Mouse (Mus musculus) T-helper 17 cell (primary cell): ENCODE data around the gene Med20.
"Not testable (repeated sequence)": the region's sequence is repeated elsewhere in the genome, so short reads cannot be mapped to it uniquely, and the experiment has no call there.

ENCODE experiments used
- in situ Hi-C, 2 experiments: fragments of 300-600 bp; cut with MboI, MseI; formaldehyde crosslinking; loops; 1 replicate in 1 of 2; 2 replicates in 1 of 2; pipeline ENCODE4 v1.15.1; 2025; ENCODE audit warnings: high pct_unique_total_duplicates in 2 of 2

Med20 gene

DNA sequence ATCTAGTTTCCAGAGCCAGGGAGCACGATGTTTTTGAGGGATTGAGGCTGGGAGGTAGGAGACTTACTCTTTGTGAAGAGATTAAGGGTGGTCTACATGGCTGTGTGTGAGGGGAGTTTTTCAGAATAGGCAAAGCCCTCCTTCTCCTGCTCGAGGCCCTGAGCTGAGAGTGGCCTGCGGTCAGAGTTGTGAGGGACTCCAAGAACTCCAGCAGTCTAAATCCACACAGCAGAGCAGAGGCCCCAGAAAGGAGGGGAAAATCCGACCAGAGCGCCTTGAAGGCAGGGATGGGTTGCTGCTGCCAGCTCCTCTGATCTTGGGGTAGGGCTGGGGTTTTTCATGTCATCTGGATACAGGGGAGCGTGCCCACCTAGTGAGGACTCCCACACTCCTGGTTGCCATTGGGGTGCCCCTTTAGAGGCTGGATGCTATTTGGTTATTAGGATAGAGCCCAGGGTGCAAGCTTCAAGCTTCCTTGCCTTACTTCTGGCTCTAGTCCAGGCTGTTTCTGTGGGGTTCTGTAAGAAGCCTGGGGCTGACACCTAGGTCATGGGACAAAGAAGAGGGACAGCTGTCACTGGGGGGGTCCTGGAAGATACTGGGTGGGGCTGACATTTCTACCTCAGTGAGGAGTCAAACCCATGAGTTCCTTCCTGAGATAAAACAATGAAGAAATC is 15.1 kb upstream of the Med20 start:
- in situ Hi-C loops = loop anchor here in 1 of 2 experiments (5.0 kb wide), 1 partner anchor 84 kb away; no protein-coding TSS in a partner anchor

DNA sequence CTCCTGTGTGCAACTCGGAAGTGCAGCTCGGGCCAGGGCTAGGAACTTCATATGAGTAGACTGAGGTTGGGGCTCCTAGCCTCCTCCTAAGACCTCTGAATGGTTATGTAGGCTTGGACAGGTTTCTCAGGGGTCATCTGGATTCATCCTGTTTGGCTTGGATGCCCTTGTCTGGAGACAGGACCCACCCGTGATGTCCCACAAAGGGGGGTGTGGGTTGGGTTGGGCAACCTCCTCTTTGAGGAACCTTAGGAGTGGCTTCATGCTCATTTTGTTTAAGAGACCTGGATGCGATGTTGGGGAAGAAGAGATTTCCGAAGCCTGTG is 14.6 kb upstream of the Med20 start:
- in situ Hi-C loops = loop anchor here in 1 of 2 experiments (5.0 kb wide), 1 partner anchor 85 kb away; no protein-coding TSS in a partner anchor

DNA sequence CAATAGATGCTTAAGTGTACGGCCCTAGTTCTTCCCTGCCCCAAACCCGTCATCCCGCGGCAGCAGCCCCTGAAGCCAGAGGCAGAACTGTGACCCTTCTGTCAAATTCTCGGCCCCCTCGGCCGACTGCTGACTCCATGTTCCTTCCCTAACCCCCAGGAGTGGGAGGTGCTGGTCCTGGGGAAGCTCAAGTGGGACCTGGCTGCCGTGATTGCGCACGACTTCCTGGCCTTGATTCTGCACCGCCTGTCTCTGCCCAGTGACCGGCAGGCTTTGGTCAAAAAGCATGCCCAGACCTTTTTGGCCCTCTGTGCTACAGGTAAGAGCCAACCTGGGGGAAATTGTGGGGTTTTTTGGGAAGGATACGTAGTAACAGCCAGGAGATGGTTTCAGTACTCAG is 14.1 kb upstream of the Med20 start:
- in situ Hi-C loops = loop anchor here in 1 of 2 experiments (5.0 kb wide), 1 partner anchor 85 kb away; no protein-coding TSS in a partner anchor

DNA sequence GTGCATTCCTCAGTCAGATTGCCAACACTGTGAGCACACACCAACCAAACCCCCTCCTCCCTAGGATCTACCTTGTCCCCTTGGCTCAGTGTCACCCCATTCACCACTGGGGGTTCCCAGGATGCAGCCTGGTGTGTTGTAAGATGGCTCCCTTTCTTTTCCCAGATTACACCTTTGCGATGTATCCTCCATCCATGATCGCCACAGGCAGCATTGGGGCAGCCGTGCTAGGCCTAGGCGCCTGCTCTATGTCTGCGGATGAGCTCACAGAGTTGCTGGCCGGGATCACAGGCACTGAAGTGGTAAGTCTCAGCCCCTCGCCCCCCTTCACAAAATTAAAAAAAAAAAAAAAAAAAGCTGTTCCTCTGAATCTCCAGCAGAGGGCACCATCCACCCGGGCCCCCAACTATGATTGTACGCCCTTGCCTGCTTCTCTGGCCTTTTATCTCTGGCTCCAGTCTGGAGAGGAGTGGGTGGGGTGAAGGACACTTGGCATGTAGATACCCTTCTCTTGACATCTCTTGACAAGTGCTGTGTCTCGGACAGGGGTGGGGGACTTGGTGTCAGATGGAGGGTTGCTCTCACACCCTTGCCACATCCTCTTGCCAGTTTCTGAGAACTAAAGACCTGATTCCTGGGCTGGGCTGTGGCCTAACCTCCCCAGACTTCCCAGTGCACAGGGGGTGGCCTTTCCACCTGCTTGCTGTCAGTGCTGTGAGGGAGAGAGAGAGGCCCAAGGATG is 13.4 kb upstream of the Med20 start:
- in situ Hi-C loops = loop anchor here in 1 of 2 experiments (5.0 kb wide), 1 partner anchor 86 kb away; no protein-coding TSS in a partner anchor

DNA sequence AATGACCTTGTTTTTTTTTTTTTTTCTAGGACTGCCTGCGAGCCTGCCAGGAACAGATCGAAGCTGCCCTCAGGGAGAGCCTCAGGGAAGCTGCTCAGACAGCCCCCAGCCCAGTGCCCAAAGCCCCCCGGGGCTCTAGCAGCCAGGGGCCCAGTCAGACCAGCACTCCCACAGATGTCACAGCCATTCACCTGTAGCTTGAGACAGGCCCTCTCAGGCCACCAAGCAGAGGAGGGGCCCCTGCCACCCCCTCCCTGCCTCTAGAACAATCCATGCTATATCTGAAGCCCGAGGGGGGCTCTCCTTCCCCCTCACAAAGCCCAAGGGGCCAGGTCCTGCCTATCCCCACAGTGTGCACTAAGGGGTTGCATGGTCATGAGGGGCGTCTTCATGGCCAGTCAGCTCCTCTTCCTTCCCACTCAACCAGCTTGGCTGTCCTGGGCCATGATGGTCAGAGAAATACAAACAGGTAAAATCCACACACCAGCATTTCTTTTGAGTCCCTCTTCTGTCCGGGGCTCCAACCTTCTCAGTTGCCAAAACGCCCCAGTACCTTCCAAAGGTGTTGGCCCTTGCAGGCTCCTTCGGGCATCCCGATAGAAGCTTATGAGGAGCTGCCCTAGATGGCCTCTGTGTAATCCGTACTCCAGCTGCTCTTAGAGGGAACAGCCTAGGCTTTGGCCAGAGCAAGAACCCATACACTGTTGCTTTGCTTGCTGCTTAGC is 12.6 kb upstream of the Med20 start:
- in situ Hi-C loops = loop anchor here in 1 of 2 experiments (5.0 kb wide), 1 partner anchor 86 kb away; no protein-coding TSS in a partner anchor

DNA sequence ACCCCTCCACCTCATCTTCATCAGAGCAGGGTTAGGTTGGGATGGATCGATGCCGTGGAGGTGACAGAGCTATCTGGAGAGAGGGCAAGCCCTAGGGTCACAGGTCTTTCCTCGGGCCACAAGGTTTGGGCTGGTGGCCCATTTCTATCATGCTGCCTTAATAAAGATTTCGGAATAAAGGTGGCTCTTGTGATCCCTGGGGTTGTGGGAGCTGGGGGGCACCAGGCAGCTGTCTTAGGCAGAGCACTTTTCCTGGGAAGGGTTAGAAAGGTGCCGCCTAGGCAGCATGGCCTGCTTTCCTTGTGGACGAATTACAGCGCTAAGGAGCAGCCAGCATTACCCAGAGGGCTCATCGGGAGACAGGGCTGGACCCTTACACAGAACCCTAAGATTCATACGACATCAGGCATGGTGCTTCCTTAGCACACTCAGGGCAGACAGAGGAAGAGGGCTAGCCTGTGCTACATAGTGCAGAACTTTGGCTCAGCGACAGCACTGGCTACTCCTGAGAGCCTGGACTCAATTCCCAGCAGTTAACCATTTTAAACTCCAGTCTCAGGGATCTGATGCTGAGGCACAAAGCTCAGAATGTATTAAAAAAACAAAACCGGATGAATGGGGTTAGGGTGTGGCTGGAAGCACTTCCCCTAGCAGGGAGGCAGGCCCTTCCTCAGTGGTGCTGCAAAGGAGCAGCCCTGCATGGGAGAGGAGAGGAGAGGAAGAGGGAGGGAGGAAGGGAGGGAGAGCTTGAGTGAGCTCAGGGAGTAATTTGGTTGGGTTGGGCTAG is 11.7 kb upstream of the Med20 start:
- in situ Hi-C loops = loop anchor here in 1 of 2 experiments (5.0 kb wide), 1 partner anchor 87 kb away; no protein-coding TSS in a partner anchor

DNA sequence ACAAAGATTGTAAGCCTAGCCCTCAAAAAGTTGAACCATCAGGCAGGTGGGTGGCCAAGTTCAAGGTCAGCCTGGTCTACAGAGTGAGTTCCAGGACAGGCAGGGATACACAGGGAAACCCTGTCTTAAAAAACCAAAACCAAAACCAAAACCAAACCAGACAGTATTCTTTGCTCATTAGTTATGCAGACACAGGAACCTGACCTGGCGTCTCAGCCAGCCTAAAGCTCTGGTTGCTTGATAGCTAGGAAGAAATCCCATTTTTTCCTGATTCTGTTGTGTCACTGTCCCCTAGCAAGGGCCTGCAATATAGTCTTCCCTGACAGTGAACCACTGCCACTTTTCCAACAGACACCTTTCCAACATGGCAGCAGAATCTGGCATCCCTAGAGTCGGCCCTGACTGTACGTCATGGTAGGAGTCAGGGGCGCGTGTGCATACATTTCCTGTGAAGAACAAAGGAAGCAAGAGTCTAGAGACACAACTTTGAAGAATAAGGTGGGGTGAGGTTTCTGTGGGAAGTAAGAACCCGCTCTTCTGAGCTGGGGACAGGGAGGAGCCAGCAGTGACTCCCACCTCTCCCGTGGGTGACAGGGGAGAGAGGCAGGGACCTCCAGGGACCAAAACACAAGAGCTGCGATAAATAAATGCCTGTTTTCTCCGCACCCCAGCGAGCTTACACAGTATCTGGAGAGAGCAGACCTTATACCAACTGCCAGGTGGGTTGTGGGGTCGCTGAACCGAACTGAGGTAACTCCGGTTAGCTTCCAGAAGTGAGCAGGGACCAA is 10.6 kb upstream of the Med20 start:
- in situ Hi-C loops = no loop called here

DNA sequence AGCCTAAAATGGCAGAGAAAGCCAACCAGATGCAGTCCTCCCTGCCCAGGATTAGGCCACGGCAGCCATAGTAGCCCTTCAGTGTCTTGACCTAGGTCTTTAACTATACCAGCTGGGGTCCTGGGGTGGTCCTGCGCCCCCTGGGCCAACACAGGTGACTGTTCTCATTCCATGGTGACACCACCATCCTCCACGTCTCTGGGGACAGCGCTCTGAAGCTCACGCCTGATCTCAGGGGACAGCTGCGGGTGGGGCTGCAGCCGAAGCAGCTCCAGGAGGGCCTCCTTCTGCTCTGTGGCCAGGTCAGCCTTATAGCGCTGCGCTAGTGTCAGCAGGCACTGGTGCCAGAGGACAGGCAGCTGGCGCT is 10.0 kb upstream of the Med20 start:
- in situ Hi-C loops = no loop called here

DNA sequence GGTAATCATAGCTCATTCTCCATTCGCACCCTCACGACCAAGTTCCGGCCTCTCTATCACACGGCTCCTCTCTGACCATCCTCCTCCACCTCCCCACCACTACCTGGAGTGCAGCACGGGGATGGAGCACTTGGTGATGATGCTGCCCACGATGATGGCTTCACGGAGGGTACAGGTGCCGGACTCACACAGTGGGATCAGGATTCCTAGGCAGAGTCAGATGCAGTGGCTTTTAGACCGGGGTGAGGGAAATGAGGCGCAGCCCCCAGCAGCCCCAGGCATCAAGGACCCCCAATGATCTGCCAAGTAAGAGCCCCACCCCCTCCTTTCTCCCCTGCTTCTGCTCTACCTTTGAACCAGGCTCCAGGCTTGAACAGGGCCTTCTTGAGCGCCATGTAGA is 9.1 kb upstream of the Med20 start:
- in situ Hi-C loops = no loop called here

DNA sequence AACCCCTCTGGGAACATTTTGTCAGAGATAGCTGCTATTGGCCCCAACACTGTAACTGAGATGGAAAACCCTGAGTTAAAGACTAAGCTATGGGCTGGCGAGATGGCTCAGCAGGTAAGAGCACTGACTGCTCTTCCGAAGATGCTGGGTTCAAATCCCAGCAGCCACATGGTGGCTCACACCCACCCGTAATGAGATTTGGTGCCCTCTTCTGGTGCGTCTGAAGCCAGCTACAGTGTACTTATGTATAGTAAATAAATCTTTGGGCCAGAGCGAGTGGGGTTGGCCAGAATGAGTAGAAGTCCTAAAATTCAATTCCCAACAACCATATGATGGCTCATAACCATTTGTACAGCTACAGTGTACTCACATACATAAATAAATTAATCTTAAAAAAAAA is 5.2 kb upstream of the Med20 start:
- in situ Hi-C loops = loop anchor here in 1 of 2 experiments (5.0 kb wide), 1 partner anchor 1414 kb away; no protein-coding TSS in a partner anchor

DNA sequence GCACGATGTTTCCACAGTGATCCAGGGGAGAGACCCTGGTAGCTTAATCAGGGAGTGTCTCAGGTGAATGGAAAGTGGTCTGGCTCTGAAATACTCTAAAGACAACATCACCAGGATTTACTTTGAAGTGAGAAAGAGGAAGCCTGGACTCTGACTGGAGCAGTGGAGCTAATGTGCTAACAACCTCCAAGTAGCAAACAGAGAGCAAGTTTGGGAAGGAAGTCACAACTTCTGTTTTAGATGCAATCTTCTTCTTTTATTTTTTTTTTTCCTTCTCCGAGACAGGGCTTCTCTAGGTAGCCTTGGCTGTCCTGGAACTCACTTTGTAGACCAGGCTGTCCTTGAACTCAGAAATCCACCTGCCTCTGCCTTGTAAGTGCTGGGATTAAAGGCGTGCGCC is 2.2 kb upstream of the Med20 start:
- in situ Hi-C loops = loop anchor here in 1 of 2 experiments (5.0 kb wide), 1 partner anchor 1417 kb away; no protein-coding TSS in a partner anchor

DNA sequence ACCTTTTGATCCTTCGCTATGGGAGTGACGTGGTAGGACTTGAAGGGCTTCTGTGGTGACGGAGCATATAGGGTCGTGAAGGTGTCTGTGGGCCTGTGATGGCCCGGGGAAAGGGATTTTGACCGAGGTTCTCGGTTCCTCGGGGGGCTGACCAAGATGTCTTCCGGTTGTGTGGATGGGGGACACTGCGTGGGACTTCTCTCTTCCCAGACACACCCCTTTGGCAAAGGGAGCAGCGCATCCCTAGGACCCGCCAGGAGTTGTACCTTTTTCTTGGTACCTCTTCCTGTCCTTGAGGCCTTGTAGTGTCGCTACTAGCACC is 240 bp downstream of the Med20 start:
- in situ Hi-C loops = no loop called here

DNA sequence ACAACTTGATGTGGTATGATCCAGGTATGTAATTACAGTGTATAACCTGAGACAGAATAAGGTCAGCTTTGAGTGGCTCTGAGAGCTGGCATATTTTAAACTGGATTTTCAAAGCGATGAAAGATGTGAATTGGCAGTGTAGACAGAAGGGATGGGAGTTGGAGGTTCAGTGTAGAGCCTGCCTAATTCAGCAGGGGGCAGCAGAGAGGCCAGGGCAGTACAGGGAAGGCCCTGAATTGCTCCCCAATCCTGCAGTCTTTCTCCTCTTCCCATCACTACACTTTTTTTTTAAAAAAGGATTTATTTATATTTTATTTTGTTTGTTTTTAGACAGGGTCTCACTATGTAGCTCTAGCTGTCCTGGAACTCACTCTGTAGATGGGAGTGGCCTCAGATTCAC is 2.6 kb downstream of the Med20 start:
- in situ Hi-C loops = no loop called here

DNA sequence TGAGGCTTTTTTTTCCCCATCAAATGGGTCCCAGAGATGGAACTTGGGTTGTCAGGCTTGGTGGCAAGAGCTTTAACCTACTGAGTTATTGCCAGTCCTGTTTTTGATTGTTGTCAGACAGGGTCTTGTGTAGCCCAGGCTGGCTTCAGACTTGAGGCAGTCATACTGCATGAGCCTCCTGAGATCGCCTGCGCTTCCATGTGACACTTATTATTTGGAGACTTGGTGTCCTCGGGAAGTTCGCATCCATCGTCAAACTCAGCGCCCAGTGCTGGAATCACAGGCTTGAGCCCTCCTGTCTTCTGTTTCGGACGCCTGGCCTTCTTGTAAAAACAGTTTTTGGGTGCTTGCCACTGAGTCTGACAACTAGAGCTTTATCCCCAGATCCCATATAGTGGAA is 4.7 kb downstream of the Med20 start:
- in situ Hi-C loops = no loop called here

DNA sequence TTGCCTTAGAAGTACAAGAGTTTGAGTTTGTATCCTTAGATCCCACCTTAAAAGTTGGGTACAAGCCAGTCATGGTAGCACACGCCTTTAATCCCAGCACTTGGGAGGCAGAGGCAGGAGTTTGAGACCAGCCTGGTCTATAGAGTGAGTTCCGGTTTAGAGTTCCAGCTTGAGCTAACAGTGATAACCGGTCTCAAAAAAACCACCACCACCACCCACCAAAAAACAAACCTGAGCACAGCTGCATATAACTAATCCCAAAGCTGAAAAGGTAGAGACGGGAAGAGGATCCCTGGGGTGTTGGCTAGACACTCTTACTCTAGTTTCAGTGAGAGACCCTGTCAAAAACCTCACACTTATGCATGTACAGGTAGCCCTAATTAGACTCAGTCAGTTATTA is 5.3 kb downstream of the Med20 start:
- in situ Hi-C loops = no loop called here

DNA sequence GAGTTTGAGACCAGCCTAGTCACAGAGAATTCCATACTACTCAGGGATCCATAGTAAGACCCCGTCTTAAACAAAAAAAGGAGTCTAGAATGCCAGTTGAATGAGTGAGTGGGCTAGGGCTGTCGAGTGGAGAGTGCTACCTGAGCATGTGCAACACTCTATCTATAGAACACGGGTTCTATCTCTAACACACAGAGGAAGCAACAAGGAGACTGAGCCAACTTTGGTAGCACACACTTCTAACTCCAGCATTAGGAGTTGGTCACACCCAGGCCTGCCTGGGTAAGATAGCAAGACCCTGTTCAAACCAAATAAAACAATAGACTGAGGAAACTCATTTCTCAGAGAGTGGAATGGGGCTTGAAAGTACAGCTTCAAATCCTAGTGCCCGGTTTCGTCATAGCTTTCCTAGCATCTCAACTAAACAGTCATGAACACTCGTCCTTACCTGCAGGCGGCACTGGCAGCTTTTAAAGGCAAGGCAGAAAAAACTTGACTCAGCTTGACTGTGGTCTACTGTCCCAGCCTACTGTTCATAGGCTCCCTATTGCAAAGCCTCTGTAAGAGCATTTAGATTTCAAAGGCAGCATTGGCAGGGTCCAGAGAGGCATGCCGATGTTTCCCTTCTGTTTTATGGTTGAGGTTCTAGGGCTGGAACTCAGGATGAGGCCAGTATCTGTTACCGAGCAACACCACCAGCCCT is 6.4 kb downstream of the Med20 start:
- in situ Hi-C loops = no loop called here

DNA sequence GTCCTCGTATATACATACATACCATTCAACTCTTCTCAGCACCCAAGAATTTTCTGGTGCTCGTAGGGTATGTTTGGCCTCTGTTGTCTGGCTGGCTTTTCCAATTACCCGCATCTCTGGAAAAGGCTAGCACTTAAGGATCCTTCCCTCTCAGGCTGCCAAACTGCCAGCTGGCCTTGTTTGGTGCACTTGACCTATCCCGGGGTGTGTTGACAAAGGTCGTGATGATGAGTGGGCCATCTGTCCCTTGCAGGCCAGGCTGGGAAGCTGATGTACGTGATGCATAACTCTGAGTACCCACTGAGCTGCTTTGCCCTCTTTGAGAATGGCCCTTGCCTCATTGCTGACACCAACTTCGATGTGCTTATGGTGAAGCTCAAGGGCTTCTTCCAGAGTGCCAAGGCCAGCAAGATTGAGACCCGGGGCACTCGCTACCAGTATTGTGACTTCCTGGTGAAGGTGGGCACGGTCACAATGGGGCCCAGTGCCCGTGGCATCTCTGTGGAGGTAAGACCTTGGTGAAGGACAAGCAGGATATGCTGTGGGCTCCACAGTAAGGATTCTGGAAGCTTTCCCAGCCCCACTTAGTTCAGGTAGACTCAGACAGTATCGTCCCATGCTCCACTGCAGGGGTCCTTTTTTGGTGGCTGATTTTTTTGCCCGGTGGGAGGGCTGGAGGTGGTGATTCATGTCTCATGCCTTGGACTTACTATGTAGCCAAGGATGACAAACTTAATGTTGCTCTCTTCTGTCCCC is 7.4 kb downstream of the Med20 start:
- in situ Hi-C loops = no loop called here

DNA sequence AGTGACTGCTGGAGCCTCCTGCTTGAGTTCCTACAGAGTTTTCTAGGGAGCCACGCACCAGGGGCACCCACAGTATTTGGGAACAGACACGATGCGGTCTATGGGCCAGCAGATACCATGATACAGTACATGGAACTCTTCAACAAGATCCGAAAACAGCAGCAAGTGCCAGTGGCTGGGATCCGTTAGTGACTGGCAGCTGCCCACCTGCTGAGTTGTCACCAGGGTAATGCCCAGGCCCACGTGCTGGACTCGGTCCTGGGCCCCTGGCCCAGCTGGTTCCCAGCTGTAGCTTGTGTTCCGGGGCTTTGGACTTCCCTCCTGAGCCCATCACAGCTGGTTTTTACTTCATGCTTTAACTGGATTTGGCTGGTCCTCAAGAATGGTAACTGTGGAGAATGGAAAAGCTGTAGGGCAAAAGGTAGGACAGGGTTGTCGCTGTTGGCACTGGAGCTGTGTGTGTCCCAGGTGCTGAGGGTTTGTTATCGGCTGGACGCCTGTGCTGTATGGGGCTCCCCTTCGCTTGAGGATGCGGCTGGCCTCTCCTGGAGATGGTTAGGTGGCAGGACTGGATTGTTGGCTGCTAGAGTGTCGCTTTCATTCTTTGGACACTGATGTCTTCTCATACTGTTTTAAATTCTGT is 11.7 kb downstream of the Med20 start:
- in situ Hi-C loops = no loop called here

DNA sequence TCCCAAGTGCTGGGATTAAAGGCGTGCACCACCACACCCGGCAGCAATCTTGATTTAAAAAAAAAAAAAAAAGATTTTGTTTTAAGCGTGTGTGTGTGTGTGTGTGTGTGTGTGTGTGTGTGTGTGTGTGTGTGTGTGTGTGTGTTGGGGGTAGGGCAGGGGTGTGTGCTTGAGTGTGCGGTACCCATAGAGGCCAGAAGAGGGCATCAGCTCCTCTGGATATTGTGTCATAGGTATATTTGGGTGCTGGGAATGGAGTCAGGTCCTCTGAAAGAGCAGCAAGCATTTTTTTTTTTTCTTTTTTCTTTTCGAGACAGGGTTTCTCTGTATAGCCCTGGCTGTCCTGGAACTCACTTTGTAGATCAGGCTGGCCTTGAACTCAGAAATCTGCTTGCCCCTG is 13.2 kb downstream of the Med20 start:
- in situ Hi-C loops = not testable (repeated sequence)
